Mouse (Mus musculus): ENCODE data around the gene Rpl3.

- TF ChIP-seq TAL1 (IDR thresholded peaks at IDR 0.05; ENCODE audit: low read length): no peak
- TF ChIP-seq GATA1 (IDR thresholded peaks at IDR 0.05; ENCODE audit: low read length): no peak
Observed at GRCm38 (mm10) chr15:80038110-80038391, 53.6 kb downstream of the Rpl3 start.

Measured in erythroblast, embryonic 14.5 days (primary cell).